Mouse (Mus musculus) testis, adult 2 months (tissue): ENCODE data around the gene Sec31a.

Source experiments
- CTCF ChIP-seq: fragments of 200-500 bp; IDR thresholded peaks from 2 replicates; pipeline ENCODE4 v1.5.1; 2012; ENCODE audit warnings: low read depth, mild to moderate bottlenecking, inconsistent platforms, low read length, moderate library complexity; ENCODE audit not compliant: control insufficient read depth, insufficient read depth, insufficient replicate concordance
- POLR2A ChIP-seq: fragments of 200-500 bp; IDR thresholded peaks from 2 replicates; pipeline ENCODE4 v1.6.1; 2012; ENCODE audit warnings: low read depth, mild to moderate bottlenecking, inconsistent platforms, low read length, moderate library complexity; ENCODE audit not compliant: control insufficient read depth

DNA sequence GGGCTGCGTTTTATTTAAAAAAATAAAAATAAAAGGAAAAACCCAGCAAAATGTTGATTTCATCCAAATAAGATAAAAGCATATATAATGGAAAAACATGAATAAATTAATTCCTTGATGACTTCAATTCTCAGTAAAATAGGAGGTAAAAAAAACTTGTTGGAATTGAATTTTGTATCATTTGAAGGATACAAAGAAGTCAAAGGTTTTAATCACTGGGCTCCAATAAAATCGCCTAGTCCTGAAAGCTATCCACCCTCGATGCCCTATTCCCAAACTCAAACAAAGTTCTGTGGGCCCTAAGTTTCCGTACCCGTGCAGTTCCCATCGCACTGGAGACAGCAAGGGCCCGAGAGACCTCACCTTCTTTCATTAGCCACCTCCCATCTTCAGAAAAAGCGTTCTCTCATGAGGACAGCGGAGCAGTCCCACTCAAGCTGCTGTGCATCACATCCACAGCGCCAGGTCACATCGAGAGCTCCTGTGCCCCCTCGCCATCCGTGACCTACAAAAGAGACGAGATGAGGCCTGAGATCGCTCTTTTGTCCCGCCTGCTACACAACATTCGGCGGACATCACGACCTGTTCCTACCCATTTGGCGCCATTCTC, 12.8 kb upstream of the Sec31a start:
- TF ChIP-seq CTCF (no peak), POLR2A (no peak)
